Mouse (Mus musculus) NIH3T3 (cell line): ENCODE measurements at regions not wholly inside any gene's neighbourhood (a gene's known extent, or its start where the extent isn't known, plus 50 kb on each side); places are given as distances from the start of the nearest gene placed in this dataset.

ENCODE experiments used
- DNase-seq: peaks from one replicate; pipeline ENCODE4 v3.0.0-alpha.2; 2012; ENCODE audit warnings: low read depth

DNA sequence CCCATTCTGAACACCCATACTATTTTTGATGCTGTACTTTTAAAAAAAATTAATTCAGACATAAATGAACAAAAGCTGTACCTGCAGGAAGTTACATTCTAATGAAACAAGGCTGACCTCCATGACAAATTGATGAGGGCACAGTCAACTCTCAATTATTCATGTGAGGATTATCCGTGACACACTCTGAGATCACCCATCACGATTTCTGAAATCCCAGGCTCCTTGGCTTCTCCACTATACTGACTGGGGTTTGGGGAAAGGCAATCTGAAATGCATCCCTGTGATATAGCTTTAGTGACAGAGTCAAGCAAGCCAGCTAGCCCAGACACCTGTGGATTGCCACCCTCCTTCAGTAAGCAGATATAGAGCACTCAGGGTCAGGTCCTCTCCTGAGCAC is 320.9 kb upstream of the Arid1b start:
- no peak for DNase-seq

DNA sequence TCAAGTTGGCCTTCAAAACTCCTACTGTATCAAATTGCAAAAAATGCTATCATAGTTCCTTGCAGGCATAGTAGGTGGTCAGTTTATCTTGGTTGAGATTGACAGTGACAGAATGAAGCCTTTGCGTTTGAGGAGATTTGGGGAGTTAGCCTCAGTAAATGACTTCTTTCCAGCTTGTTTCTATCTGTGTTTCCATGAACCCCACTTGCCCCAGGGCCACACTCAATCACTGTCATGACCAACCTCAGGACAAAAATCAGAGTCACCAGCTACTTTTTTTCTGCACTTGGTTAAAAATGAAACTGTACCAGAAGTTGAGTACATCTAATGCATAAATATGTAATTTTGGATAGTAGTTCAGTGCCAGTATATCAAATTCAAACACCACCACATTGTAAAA is 287.7 kb upstream of the Arid1b start:
- no peak for DNase-seq

DNA sequence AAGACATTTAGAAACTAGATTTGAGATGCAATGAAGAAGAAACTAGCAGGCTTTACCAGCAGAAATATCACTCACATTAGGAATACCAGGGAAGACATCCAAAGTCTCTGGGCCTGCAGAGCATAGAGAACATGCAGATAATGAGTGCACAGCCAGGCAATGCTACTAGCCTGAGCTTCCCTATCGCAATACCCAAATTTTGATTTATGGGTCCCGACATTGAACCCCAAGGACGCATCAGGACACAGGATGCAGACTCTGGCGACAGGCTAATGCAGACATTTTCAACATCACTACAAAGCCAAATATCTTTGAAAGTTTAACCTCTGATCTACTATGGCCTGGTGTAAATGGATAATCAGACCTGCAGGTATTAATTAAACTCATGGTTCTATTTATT is 273.1 kb upstream of the Arid1b start:
- DNase-seq: no peak

DNA sequence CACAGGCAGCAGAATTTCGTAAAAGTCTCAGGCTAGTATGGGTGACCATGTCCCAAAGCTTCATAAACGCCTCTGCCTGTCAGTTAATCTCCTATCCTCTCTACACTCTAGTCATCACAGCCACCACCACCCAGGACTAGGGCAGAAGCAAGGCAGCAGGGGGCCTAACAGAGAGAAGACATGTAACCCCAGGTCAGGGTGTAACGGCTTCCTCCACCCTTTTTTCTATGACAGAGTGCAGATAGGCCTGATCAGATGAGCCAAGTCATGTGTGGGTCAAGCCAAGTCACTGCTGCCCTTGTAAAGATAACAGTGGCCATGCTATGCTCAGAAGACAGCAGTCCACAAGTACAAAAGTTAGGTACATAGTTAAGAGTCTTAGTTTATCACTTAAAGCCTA is 270.1 kb upstream of the Arid1b start:
- DNase-seq: no peak

DNA sequence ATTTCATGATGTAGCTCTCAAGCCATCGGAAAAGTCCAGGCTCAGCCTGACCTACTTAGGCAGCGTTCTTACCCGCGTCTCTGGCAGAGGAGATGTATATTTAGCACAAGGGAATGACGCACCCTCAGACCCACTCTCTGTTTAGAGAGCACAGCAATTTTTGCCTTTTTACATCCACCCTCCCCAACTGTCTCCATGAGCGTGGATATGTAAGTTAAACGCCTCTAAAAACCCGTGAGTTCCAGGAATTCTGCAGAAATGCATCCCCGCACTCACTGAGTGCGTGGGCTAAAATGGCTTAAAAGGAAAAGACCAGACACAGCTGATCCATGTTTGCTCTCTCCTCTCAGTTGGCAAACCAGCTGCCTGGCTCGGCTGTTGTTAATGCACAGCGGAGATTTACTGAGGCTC is 267.8 kb upstream of the Arid1b start:
- peak; percentile 5 for DNase-seq

DNA sequence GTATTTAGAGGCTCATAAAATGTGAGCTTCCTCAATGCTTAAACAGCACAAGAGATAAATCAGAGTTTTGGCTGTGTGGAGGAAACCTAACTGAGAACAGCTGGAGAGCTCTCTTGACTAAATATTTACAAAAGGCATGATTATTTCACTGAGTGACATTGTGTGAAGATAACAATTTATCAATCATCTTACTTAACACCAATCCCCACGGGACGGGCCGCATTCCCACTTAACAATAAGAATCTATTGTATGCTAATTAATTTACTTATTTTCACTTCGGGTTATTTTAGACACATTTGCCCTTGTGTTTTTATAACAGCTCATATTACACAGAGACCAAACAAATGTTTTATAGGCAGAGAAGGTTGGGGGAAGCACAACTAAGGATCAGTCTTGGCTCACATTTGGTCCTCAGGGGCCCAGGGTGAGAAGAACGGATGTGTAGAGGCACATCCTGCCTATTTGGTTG is 259.7 kb upstream of the Arid1b start:
- no peak for DNase-seq

DNA sequence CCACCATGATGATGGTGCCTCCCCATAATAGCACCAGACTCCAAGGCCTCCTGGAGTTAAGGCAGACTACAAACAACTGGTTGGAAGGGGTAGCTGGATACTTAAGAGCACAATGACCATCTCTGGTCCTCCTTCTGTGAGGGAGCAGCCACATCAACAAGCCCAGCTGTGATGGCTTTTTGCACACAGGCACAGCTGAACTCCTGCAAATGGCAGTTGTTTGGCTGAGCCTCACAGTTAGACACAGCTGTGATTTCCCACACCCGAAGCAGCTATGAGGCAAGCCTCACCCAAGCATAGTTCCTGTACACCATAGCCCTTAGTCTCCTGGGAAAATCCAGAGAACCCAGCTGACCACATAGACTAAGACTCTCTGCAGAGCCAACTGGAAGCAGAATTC is 258.9 kb upstream of the Arid1b start:
- DNase-seq: no peak

DNA sequence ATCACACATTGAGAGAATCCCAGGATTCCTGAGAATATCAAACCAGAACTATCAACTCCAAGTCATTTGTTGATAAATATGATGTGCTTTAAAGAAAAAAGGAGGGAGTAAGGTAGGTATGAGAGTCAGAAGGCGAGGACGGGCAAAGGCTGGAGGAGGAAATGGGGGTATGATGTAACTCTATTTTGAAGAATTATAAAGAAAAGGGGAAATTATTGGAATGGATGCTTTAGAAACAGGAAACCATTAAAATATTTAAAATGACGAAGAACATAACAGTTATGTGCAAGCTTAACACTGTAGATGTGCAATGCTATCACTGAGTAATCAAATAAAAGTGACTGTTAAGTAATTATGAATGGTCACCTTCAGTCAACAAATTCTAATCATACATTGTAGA is 257.4 kb upstream of the Arid1b start:
- DNase-seq: no peak

DNA sequence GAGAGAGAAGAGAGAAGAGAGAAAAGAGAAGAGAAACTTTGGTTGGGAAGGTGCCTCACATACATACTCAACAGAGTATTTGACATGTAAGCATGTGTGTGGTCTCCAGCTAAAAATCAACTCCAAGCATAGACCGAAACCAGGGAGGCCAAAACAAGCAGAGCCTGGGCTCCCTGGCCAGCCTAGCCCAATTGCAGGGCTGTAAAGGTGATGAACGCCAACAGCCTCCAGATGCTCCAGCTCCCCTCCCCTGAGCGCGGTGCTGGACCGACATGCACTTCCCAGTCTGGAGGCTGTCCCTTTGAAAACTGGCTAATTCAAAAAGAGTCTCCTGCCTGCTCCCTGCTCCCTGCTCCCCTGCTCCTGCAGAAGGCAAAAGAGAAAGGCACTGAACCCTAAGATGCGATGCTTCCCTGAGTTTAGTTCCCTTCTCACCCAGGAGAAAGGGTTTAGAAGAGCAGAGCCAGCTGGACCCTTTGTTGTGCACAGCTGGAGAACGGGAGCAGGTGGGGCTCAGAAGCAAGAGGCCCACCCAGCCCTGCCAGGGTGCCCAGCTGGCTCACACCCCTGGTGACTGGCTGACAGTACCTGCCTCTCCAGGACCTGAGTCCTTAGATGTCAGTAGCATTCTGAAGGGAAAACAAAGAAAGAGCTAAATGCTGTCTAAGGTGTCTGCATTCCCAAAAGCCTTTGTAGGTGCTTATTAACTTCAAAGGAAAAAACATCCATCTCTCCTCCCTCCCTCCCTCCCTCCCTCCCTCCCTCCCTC is 255.2 kb upstream of the Arid1b start:
- DNase-seq: no peak

DNA sequence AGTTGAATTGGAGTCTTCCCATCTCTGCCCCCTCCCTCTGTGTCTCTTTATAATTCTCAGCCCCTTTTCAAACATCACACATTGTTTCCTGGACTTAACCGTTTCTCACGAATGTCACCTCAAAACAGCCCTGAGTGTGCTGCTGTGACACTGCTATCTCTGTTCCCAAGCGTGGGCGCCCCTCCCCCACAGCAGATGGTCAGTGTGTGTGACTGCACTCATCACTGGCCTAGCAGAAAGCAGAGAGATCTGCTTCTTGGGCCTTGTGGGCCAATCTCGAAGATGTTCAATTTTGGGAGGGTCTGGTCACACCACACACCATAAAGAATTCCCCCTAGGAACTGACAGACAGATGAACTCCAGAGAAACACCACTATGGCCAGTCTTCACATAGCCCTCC is 253.3 kb upstream of the Arid1b start:
- DNase-seq: no peak

DNA sequence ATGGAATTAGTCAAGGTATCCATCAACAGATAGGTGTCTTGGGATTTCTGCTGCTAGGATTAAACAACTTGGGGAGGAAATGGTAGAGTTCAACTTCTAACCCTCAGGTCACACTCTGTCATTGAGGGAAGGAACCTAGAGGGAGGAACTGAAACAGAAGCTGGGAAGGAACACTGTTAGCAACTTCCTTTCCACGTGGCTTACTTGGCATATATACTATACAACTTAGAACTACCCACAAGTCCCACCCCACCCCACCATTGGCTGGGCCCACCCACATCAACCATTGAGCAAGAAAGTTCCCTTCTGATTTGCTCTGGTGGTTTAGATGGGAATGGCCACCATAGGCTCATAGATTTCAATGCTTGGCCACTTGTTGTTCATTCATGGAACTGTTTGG is 251.8 kb upstream of the Arid1b start:
- no peak for DNase-seq

DNA sequence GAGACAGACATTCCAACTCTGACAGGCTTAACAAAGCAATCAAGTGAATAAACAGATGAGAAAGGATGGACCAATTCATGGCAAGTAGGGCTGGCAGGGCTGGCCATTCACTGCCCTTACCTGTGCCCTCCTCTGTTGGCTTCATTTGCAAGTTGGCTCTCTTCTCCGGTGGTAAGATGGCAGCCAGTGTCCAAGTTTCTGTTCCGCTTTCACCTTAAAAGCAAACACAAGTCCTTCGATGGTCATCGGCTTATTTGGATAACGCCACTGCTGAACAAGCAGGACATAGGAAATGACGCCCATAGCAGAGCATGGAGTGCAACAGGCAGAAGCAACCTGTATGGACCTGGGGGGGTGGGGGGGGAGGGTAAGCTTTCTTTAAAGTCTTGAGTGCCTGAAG is 231.2 kb upstream of the Arid1b start:
- no peak for DNase-seq

DNA sequence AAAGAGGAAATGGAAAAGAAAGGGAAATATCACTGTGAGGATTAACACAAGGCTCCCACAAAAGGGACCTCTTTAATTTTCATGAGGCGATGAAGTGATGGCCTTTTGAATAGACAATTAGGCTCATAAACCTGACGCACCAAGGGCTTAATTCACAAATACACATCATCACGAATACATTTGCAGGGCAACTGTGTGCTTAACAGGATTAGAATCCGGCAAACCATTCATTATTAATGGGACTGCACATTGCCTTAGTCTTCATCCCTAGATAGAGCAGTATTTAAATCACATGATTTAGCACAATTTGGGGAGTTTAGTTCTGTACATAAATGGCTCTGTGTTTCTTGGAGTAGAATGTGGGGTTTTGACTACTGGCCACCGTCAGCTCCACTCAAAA is 228.4 kb upstream of the Arid1b start:
- no peak for DNase-seq

DNA sequence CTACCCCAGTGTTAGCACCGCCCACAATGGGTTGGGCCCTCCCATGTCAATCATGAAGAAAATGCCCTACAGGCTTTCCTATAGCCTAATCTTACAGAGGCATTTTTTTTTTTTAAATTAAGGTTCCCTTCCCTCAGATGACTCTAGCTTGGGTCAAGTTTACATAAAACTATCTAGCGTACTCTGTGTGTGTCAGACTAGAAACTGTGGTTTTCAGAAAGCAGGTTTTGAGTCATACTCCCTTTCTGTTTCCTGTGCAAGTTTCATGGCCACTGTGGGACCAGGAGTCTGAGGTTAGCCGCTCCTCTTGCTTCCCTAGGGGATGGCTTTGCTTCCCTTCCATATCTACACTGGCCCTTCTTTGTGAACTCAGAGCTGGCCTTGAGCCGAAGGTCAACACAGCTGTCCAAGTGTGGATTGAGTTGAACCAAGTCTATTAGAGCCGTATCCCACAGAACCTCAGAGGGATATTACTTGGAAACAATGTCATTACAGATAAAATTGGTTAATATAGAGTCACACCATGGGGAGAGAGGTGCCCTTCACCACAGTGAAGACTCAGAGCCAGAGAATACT is 226.1 kb upstream of the Arid1b start:
- no peak for DNase-seq

DNA sequence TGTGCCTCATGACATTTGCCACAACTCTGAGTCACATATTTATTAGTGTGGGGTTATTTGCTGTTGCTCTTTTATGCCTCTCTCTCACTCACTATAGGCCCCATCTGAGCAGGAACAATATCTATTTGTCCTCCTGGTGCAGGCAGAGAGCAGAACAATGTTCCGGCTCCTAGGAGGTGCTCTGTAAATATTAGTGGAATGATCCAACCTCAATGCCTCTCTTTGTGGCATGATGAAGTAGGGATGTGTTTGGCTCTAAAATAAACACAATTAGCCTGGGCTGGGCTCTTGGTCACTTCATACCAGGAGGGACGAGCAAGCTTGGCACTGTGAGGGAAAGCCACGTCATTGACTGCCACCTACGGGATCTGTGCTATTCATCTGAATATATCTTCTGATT is 224.8 kb upstream of the Arid1b start:
- no peak for DNase-seq

DNA sequence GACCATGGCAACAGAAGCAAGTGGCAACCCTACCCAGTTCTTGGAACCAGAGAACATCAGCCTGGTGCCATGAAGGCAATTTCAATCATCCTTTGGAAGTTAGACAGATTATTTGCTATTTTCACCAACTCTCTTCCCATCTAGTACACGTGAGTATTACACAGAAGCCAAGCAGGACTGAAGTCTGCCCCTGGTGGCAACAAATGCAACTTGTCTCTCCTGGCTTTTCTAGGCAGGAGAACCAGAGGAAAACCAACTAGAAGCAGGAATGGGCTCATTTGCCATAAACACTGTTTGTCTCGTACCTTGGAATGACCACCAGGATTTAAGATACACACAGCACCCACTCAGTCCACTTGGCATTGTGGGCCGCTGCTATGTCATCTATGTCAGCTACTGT is 224.1 kb upstream of the Arid1b start:
- peak; percentile 30 for DNase-seq

DNA sequence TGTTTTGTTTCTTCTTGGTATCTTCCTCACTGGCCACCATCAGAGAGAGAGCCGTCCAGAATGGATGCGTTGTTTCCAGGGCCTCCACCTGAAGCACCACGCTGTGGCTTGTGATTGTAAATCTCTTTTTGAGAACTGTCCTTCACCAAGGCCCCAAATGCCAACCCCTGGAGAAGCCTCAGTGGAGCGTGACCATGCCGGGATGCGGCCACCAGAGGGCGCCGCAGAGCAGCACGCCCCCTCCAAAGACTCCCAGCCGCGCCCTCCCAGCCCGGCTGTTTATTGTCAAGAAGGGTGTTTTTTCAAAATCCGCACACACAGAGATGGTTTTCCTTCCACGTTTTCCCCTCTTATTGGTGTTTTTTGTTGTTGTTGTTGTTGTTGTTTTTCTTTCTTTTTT is 216.0 kb upstream of the Arid1b start:
- peak; percentile 83 for DNase-seq

DNA sequence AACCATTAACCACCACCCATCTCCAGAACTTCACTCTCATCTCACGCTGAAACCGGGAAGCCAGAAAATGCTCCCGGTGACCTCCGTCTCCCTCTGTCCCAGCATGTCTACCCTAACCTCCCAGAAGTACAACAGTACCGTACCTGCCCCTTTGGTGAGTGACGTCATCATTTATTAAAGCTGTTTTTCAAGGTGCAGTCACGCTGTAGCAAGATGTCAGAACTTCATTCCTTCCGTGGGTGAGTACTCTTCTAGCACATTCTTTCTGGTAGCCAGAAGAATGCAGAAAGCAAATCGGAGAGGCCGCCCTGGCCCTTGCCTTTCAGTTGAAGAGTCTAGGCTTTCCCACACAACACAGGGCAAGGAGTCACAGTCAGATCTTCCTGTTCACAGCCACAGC is 215.1 kb upstream of the Arid1b start:
- DNase-seq: no peak

DNA sequence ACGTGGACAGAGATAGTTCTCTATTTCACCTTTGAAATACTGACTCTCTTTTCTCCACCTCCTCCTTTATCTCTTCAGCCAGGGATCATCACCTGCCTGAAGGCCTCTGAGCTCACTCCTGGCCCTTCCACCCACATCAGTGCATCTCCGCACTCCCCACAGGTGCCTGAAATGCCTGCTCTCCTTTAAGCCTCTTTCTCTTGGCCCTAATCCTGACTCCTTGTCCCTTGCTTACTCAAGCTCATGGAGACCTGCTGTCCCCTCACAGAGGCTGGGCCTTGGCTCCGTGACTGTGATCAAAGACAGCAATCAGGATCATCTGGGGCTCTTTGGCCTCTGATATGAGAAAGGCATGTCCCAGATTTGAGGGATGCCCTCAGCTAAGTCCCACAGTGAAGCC is 212.5 kb upstream of the Arid1b start:
- DNase-seq: no peak

DNA sequence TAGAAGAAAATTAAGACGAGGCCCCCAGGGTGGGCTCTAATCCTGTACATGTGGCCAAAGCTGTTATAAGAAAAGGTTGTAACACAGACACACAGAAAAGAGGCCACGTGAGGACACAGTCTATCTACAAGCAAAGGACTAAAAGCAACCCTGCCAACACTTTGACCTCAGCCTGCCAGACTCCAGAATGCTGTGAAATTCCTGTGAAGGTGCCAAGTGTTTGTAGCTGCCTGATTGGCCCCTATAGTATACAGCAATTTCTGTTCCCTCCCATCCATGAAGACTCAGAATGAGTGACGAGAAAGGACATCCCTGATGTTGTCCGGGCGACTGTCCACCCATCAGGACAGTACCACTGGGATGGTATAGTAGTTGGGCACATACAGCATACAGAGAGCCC is 209.8 kb upstream of the Arid1b start:
- no peak for DNase-seq

DNA sequence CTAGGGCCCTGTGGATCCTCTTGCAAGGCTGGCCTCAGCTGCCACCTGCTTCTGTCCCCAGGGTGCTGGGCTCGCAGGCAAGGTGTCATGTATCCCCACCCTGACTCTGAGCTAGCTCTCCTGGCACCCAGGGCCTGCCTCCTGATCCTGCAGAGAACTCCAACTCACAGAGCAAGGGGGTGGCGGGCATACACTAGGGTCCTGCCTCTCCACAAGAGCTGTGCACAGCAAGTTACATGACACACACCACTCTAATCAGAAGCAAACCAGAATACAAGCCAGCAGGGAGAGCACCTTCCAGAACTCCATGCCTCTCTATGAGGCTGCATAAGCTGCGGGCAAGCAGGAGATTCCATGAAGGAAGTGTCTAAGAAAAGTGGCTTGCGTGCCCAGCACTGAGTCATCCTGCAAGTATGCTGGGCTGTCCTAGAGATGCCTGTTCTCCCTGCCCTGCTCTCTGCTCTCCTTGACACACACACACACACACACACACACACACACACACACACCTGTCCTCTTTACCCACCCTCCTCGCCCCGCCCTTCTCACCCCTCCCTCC is 208.8 kb upstream of the Arid1b start:
- peak; percentile 79 for DNase-seq

DNA sequence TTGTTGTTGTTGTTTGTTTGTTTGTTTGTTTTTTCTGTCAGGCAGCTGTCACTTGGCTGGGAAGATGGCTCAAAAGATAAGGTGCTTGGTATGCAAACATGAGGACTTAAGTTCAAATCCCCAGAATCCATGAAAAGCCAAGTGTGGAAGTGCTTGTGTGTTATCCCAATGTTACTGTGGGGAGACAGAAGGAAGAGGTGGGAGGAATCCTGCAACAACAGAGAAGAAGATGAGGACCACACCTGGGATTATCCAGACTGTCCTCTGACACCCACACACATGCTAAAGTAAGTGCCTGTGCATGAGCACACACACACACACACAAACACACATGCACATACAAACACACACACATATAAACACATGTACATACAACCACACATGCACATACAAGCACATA is 207.6 kb upstream of the Arid1b start:
- no peak for DNase-seq

DNA sequence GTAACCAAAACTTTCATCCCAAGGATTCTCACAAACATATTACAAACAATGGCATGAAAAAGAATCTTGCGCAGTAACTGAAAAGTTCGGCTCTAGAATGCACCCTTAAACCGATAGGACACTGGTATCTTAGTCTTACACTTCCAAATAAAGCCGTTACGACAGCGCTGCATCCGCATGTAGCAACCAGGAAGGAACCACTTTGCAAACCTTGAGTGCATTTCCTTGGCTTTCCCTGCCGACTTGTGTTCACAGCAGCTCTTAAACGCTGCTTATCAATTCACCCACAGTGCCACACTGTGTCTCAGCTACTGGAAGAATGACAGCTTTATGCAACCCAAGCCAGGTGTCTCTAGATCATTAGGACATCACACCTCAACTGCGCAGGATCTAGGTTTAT is 202.3 kb upstream of the Arid1b start:
- no peak for DNase-seq

DNA sequence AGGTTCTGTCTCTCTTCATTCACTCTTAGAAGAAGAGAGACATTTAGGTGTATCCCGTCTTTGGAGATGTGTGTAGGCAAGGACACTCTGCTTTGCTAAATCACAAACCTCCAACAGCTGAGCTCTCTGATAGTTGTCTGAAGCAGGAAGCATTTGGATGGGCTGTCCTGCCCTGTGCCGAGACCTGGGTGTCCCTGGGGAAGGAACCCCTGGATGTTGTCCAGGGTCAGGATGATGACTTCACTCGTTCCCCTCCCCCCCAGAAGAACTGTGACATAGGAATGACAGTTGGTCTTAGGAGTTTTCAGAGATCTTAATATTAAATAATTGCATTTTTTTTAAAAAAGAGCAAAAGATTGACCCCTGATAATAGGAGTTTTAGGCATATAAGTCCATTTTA is 197.9 kb upstream of the Arid1b start:
- no peak for DNase-seq
